Mouse (Mus musculus): ENCODE results near the gene Arrdc1. TPM values are rescaled to one million over a fixed set of nuclear protein-coding genes. Genes with fewer than 3 reads are reported as not detected.
"Not testable (repeated sequence)": the region's sequence is repeated elsewhere in the genome, so short reads cannot be mapped to it uniquely, and the experiment has no call there.

Arrdc1 gene
- 10 to 100 TPM; 11.1 to 12.3 TPM for total RNA-seq (2021)

DNA sequence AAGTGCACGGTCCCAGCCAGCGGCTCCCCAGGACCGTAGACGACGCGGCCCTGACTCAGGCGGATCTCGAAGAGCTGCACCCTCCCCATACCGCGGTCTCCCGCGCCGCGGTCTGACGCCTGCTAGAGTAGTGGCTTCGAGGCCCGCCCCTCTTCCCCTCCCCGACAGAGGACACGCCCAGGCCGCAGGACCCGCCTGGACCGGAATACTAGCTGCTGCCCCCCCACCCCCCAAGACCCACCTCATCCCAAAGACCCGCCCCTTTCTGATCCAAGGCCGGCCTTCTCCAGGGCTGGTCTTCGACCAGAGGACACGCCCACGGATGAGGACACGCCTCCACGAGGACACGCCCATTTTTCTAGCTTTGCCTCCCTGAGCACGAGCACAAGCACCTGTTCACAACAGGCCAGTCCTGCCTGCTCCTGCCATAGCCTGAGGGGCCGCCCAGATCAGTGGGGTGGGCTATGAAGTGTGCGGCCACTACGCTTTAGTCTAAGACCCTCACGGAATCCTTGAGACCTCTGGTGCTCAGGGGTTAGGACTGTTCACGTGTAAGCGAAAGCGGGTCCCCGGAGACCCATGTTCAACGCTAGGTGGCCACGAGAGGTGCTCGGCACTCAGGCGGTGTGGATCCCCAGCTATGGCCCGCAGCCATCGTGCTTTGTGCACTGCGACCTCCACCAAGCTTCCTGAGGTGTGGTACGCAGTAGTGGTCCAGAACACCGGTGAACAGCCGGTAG is at the start of gene Arrdc1:
TSS of gene Arrdc1 (minus strand) at position 196 of the 740 bp plus-strand sequence.
- intact Hi-C loops (cut with DNase I) = no loop called here
- DNase-seq = peak; percentile 91 to 94

DNA sequence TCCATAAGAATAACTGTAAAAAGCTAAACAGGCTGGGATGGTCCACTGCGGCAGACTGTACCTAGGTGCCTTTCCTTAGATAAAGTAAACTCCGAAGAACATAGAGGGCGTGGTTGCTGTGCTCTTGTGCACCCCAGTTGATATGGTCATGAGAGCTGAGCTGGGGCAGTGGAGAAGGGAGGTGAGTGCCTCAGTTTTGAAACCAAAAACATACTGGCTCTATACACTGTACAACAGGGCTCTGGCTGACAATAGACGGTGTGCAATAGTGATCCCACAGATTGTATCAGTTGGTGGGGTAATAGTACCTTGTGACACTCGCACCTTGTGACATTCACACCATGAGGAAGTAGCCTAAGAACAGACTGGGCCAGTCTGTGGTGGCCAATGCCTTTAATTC is 41.9 kb upstream of the Arrdc1 start:
- DNase-seq = no peak
- intact Hi-C loops (cut with DNase I) = no loop called here

GRCm38 (mm10) chr2:24975704-24976297 is 40.7 kb upstream of the Arrdc1 start, which contains the start of gene Pnpla7:
Gene Pnpla7, plus strand, starts transcription at chr2:24976033.
- intact Hi-C loops (cut with DNase I) = no loop called here
- DNase-seq = peak; percentile 87

DNA sequence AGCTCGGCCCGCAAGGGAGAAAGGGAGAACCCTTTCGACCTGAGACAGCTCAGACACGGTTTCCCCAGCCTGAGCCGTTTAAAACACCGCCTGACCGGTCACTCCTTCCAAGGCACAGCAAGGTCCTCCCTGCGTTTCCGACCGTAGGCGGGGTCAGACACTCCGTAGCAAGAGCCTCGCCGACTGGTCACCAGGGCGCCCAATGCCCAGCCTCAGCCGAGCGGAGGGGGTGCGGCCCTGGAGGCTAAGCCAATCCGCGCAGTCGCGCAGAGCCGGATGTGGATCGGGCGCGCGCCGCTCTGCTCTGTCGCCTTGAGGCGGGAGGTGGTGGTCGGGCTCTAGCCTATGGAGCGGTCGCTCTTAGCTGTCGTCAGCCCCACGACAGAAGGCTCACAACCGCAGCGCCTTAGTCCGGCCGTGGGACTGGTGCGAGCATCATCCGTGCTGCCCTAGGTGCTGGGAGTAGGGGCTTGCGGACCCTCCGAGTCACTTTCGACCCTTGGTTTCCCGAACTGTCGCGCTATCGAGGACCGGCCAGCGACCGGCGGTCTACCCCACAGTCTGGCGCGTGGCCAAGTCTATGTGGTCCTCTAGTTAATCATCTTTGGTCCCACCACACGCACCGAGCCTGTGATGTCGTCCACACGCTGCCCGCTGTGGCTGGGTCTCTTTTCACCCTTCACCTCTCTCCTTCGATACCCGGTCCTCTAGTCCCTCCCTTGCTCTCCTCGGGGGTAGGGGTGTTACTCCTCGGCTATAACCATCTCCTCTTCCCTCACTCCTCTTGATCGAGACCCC is 40.1 kb upstream of the Arrdc1 start, which contains the start of gene Mrpl41:
TSS of gene Mrpl41 (minus strand) at position 193 of the 798 bp plus-strand sequence.
- intact Hi-C loops (cut with DNase I) = no loop called here

DNA sequence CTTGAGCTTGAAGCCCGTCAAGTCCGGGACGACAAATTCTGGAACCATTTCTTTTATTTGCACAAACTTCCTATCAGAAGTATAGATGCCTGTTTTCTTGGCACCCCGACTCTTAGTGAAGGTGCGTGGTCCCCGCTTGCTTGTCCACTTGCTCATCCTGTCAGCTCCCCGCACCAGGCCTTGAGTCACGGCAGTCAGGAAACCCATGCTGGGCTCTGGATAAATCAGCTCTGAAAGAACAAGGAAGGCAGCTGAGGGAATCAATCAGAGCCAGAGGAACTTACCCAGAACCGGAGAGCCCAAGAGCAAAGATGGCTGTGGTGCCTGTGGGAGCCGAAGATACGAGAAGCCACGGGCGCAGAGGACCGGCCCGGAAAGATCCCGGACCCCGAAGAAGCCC is 39.4 kb upstream of the Arrdc1 start:
- DNase-seq; intact Hi-C loops (cut with DNase I): not testable (repeated sequence)

More for the DNA sequence above, 40.1 kb upstream of the Arrdc1 start, which contains the start of gene Mrpl41:
- DNase-seq = peak; percentile 97 to 98

GRCm38 (mm10) chr2:24970386-24970785 is 35.3 kb upstream of the Arrdc1 start:
- intact Hi-C loops (cut with DNase I) = no loop called here
- DNase-seq = no peak

GRCm38 (mm10) chr2:24962304-24963000 is 27.4 kb upstream of the Arrdc1 start, which contains the start of gene Dph7:
Gene Dph7, plus strand, starts transcription at chr2:24962400.
- peak; percentile 84 to 91 for DNase-seq
- intact Hi-C loops (cut with DNase I) = loop anchor here (5.0 kb wide), 1 partner anchor 40 kb away; no protein-coding TSS in a partner anchor

- peak; percentile 29 to 42 for DNase-seq
- intact Hi-C loops (cut with DNase I) = loop anchor here (5.0 kb wide), 1 partner anchor 41 kb away; no protein-coding TSS in a partner anchor
Measured at GRCm38 (mm10) chr2:24960910-24961309, 25.9 kb upstream of the Arrdc1 start.

- DNase-seq = no peak
- intact Hi-C loops (cut with DNase I) = loop anchor here (5.0 kb wide), 1 partner anchor 100 kb away; no protein-coding TSS in a partner anchor
Measured at GRCm38 (mm10) chr2:24952537-24953055, 17.5 kb upstream of the Arrdc1 start.

DNA sequence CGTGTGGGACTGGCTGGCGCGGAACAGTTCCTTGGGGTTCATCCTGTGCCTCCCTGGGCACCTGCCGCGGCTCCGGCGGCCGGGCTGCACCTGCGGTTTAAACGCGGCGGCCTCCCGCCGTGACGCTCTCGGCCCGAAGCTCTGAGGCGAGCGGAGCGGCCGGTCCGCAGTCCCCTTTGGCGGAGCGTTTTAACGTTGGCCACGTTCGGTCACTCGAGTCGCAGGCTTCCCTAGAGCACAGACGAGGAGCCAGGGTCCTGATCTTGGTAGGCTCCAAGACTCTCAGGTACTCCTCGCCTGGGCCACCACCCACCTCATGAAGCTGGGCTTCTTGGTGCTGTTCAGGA is 15.1 kb upstream of the Arrdc1 start:
- intact Hi-C loops (cut with DNase I) = loop anchor here (5.0 kb wide), 1 partner anchor 98 kb away; no protein-coding TSS in a partner anchor
- DNase-seq = no peak

DNA sequence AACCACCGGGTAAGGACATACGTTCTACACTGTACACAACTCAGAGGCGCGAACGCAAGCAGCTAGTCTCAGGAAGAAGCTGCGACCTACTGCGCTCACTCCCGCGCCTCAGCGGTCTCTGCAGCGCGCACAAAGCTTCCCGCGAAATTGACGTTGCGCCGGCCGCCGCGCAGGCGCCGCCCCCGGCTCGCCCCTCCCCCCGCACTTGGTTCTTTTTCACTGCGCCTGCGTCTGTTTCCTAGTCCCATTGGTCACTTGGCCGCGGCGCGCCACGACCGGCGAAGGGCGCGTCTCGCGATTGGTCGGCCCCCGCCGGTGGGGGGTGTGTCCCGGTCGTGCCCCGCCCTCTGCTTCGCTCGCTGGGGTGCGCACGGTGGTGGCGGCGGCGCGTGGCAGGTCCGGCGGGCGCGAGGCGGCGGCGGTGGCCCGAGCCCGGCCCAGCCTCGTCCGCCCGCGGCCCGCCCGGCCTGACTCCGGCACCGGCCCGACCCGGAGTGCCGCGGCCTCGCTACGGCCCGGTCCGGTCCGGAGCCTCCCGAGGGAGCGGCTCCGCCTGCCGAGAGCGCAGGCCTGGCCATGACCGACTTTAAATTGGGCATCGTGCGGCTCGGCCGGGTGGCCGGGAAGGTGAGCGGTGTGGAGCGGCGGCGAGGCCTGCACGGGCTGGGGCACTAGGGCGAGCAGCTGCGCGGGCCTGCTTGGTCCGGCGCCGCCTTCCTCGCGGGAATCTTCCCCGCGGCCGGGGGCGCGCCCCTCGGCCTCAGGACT is 14.6 kb upstream of the Arrdc1 start, which contains the start of gene Zmynd19:
TSS of gene Zmynd19 (plus strand) at position 372 of the 768 bp plus-strand sequence.
- DNase-seq = peak; percentile 98
- intact Hi-C loops (cut with DNase I) = loop anchor here (5.0 kb wide), 1 partner anchor 97 kb away; no protein-coding TSS in a partner anchor

DNA sequence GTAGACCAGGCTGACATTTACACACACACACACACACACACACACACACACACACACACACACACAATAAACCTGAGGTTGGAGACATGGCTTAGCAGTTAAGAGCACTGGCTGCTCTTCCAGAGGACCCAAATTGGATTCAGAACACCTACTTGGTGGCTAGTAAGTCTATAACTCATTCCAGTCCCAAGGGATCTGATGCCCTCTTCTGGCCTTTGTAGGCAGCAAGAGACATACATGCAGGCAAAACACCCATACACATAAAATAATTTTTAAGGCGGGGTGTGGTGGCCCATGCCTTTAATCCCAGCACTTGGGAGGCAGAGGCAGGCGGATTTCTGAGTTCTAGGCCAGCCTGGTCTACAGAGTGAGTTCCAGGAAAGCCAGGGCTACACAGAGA is 9.3 kb upstream of the Arrdc1 start:
- peak; percentile 19 to 35 for DNase-seq
- intact Hi-C loops (cut with DNase I) = not testable (repeated sequence)

DNA sequence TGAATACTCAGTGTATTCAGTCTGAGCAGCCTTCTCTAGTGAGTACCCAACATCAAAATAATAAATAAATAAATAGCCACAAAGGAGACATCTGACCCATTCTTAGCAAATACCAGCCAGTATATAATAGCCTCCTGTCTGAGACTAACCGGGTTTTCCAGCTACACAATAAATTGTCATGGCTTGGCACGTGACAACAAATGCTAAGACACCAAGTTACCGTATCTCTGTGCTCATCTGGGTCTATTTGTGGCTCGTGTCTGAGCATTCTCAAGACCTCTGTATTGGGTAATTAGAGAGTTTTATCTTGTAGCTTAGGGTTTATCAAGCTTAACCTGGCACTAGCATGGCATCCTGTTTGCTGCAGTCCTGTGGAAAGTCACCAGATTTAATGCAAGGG is 7.0 kb upstream of the Arrdc1 start:
- no peak for DNase-seq
- intact Hi-C loops (cut with DNase I) = no loop called here

DNA sequence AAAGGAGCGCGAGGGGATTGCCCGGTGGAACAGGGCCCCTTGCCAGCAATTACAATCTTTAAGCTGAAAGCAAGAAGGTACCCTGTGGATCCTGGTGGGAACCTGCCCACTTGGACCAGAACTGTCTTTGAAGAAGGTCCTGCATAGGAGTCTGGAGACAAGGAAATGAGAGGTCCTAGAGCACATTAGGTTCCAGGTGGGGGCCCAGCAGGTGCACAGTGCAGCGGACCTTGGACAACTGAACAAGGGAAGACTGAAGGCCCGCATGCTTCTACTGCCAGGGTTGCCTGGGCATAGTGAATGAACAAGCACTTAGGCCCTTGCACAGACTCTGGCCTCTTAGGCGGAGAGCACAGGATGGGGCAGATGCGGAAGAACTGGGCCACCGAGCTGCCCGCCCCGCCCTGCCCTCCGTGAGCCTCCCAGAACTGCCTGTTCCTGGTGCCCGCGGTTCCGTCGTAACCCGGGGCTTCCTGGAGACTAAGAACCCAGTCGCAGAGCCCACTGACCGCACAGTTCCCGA is 550 bp downstream of the Arrdc1 start:
- intact Hi-C loops (cut with DNase I) = no loop called here
- DNase-seq = no peak

- intact Hi-C loops (cut with DNase I) = no loop called here
- no peak for DNase-seq
Measured at GRCm38 (mm10) chr2:24929593-24929992, 5.5 kb downstream of the Arrdc1 start.

GRCm38 (mm10) chr2:24929119-24929518 is 5.9 kb downstream of the Arrdc1 start:
- no peak for DNase-seq
- intact Hi-C loops (cut with DNase I) = no loop called here

DNA sequence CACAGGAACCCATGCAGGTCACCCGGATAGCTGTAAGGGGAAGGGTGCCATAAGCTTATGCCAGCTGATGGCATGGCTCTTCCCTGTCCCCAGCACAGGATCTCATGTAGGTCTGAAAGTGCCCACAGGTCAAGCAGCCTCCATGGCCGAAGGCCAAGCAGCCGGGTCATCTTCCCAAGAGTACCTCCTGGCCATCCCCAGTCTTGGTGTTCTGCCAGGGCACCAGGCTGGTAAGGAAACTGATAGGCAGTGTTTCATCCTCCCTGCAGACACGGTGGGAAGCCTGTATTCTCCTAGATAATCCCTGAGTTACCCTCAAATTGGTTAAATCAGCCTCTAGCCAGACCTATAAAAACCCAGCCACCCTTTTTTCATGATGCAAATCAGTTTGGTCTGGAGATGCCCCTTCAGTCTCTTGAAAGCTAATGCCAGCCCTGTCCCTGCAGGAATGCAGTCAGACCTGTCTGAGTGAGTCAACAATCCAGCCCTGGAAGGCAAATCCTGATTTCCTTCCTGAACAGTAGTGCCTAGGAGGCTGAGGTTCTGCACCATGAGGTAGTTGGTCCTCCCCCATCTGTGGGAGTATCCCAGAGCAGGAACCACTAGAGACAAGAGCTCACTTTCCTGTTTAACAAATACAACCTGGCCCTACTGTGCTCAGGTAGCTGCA is 7.1 kb downstream of the Arrdc1 start:
- intact Hi-C loops (cut with DNase I) = no loop called here
- no peak for DNase-seq

DNA sequence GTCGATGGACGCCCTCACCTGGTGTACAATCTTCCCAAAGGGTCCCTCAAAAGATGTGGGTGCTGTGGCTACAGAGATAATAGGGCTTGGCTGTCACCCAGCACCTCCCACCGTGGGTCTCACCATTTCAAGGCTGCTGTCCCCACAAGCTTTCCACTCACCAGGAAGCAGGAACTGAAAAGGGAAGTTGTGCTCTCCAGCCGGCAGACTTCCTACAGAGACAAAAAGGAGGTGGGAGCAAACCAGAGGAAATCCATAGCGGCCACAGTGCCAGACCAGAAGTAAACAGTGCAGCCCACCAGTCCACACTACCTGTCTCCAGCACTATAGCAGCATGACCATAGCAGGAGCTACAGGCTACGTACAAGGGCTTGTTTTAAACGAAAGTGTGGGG is 8.1 kb downstream of the Arrdc1 start:
- intact Hi-C loops (cut with DNase I) = no loop called here
- no peak for DNase-seq
